Mouse (Mus musculus): ENCODE results near the gene Zscan18. TPM values are rescaled to one million over a fixed set of nuclear protein-coding genes. Genes with fewer than 3 reads are reported as not detected.

Zscan18 gene
- total RNA-seq, 2 experiments from 2014 or later, result 1.1 to 2.0 TPM

Other genes starting within 250 kb of the Zscan18 start
- gene Vmn2r53, start 194.8 kb downstream of the Zscan18 start, total RNA-seq (2015), result 0.02 TPM in 2 replicates
- not detected in 2 replicates for gene Vmn2r53, start 194.8 kb downstream of the Zscan18 start, total RNA-seq (2017)
- gene Vmn2r54, start 163.3 kb downstream of the Zscan18 start, total RNA-seq (2015), result not detected in 2 replicates
- not detected in 2 replicates for gene Vmn2r54, start 163.3 kb downstream of the Zscan18 start, total RNA-seq (2017)
- gene Vmn2r55, start 118.6 kb downstream of the Zscan18 start, total RNA-seq (2015), result not detected in 2 replicates
- not detected in 2 replicates for gene Vmn2r55, start 118.6 kb downstream of the Zscan18 start, total RNA-seq (2017)
- not detected in 2 replicates for gene Vmn2r56, start 68.6 kb downstream of the Zscan18 start, total RNA-seq (2015)
- not detected in 2 replicates for gene Vmn2r56, start 68.6 kb downstream of the Zscan18 start, total RNA-seq (2017)
- 6.5 and 7.5 TPM in 2 replicates for gene Zfp329, start 15.2 kb upstream of the Zscan18 start, total RNA-seq (2015)
- 6.2 and 7.8 TPM in 2 replicates for gene Zfp329, start 15.2 kb upstream of the Zscan18 start, total RNA-seq (2017)
- gene Zfp110, start 31.1 kb upstream of the Zscan18 start, total RNA-seq (2015), result 26.4 and 30.9 TPM in 2 replicates
- gene Zfp110, start 31.1 kb upstream of the Zscan18 start, total RNA-seq (2017), result 31.2 and 36.8 TPM in 2 replicates
- 3.2 and 5.9 TPM in 2 replicates for gene Zfp128, start 77.5 kb upstream of the Zscan18 start, total RNA-seq (2015)
- 2.0 and 2.7 TPM in 2 replicates for gene Zfp128, start 77.5 kb upstream of the Zscan18 start, total RNA-seq (2017)
- 20.6 and 22.2 TPM in 2 replicates for gene Zscan22, start 94.2 kb upstream of the Zscan18 start, total RNA-seq (2015)
- 6.4 and 8.2 TPM in 2 replicates for gene Zscan22, start 94.2 kb upstream of the Zscan18 start, total RNA-seq (2017)
- gene Rps5, start 118.7 kb upstream of the Zscan18 start, total RNA-seq (2015), result 3,071 and 3,115 TPM in 2 replicates
- 1,264 and 1,790 TPM in 2 replicates for gene Rps5, start 118.7 kb upstream of the Zscan18 start, total RNA-seq (2017)
- 0.76 and 1.0 TPM in 2 replicates for gene Rnf225, start 123.8 kb upstream of the Zscan18 start, total RNA-seq (2015)
- 0.57 and 0.62 TPM in 2 replicates for gene Rnf225, start 123.8 kb upstream of the Zscan18 start, total RNA-seq (2017)
- gene Zfp324, start 162.2 kb upstream of the Zscan18 start, total RNA-seq (2015), result 3.9 and 4.0 TPM in 2 replicates
- gene Zfp324, start 162.2 kb upstream of the Zscan18 start, total RNA-seq (2017), result 6.5 and 8.5 TPM in 2 replicates
- 3.1 and 4.4 TPM in 2 replicates for gene Zfp446, start 174.2 kb upstream of the Zscan18 start, total RNA-seq (2015)
- gene Zfp446, start 174.2 kb upstream of the Zscan18 start, total RNA-seq (2017), result 2.6 and 3.3 TPM in 2 replicates
- not detected in 2 replicates for gene Slc27a5, start 194.6 kb upstream of the Zscan18 start, total RNA-seq (2015)
- not detected in 2 replicates for gene Slc27a5, start 194.6 kb upstream of the Zscan18 start, total RNA-seq (2017)
- gene Trim28, start 195.5 kb upstream of the Zscan18 start, total RNA-seq (2015), result 389 and 409 TPM in 2 replicates
- 506 and 507 TPM in 2 replicates for gene Trim28, start 195.5 kb upstream of the Zscan18 start, total RNA-seq (2017)
- 11.4 and 13.8 TPM in 2 replicates for gene Zbtb45, start 206.4 kb upstream of the Zscan18 start, total RNA-seq (2015)
- gene Zbtb45, start 206.4 kb upstream of the Zscan18 start, total RNA-seq (2017), result 7.8 and 9.8 TPM in 2 replicates
- gene Chmp2a, start 231.2 kb upstream of the Zscan18 start, total RNA-seq (2015), result 145 and 150 TPM in 2 replicates
- gene Chmp2a, start 231.2 kb upstream of the Zscan18 start, total RNA-seq (2017), result 168 and 203 TPM in 2 replicates
- gene Ube2m, start 234.6 kb upstream of the Zscan18 start, total RNA-seq (2015), result 150 and 160 TPM in 2 replicates
- gene Ube2m, start 234.6 kb upstream of the Zscan18 start, total RNA-seq (2017), result 123 and 179 TPM in 2 replicates

All from megakaryocyte progenitor cell, adult 5-6 weeks (primary cell).